Mouse (Mus musculus): ENCODE measurements at regions not wholly inside any gene's neighbourhood (a gene's known extent, or its start where the extent isn't known, plus 50 kb on each side); places are given as distances from the start of the nearest gene placed in this dataset.
"Not testable (repeated sequence)": the region's sequence is repeated elsewhere in the genome, so short reads cannot be mapped to it uniquely, and the experiment has no call there.

GRCm38 (mm10) chr9:98091105-98091504 lies 58.1 kb upstream of the Clstn2 start:
- no peak for DNase-seq (ENCODE audit: low spot score in 2 of 2)

- no peak for DNase-seq (ENCODE audit: low spot score in 2 of 2)
These were observed 62.2 kb upstream of the Clstn2 start for GRCm38 (mm10) chr9:98095064-98095790.

- DNase-seq (ENCODE audit: low spot score in 2 of 2), result no peak
These were observed 90.4 kb upstream of the Clstn2 start for GRCm38 (mm10) chr9:98123390-98123789.

GRCm38 (mm10) chr9:98129596-98129995 lies 96.6 kb upstream of the Clstn2 start:
- DNase-seq (ENCODE audit: low spot score in 2 of 2), result no peak

DNA sequence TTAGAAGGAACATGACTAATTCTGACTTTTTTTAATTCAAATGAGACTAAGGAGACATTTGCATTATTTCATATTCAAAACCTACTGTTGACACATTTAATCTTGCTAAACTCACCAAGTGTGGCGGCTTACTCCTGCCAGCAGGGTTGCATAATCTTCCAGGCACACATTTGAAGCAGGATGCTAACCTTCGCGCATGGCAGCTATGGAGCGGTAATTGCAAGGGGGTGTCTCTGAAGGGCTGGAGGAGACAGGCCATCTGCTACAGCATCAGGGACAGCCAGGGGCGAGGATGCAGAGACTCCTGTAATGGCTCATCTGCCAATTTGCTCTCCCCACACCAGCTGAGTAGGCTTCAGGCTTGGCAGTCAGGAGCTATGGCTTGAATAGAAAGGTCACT lies 97.9 kb upstream of the Clstn2 start:
- DNase-seq (ENCODE audit: low spot score in 2 of 2), result peak; percentile 75 to 83

GRCm38 (mm10) chr9:98140546-98140945 lies 107.6 kb upstream of the Clstn2 start:
- no peak for DNase-seq (ENCODE audit: low spot score in 2 of 2)

DNA sequence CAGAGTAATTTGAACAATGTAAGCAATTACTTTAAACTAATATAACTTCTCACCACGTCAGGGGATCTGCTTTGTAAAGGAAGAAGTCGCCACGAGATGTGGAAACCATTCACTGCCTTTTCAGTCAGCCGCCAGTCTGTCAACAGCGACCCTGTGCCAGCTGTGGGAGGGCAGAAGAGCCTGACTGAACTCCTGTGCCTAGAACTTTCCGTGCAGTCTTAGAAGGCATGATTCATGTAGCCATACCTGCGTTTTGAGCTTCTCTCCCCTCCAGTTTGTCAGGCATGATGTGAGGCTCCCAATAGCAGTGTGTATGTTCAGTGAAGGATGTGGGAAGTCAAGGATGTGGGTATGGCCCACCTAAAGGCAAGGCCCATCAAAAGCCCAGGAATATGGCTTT lies 109.1 kb upstream of the Clstn2 start:
- no peak for DNase-seq (ENCODE audit: low spot score in 2 of 2)

GRCm38 (mm10) chr9:98146901-98147300 lies 113.9 kb upstream of the Clstn2 start:
- DNase-seq (ENCODE audit: low spot score in 2 of 2), result no peak

DNA sequence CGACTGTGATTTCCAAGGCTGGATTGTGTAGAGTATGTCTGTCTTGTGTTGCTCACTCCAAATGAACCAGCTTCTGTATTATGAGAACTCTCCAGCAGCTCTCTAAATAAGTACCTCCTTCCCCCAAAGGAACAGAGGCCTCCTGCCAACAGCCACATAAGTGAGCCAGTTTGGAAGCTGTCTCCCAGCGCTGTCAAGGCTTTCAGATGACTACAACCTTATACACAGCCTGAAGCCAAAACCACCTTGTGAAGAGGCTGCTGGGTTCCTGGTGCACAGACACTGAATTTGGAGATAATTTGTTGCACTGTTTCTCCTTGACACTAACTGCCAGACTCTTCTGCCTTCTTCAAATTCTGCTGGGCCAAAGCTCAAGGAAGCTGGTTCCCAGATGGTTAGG lies 125.4 kb upstream of the Clstn2 start:
- DNase-seq (ENCODE audit: low spot score in 2 of 2), result peak; percentile 11 to 14

DNA sequence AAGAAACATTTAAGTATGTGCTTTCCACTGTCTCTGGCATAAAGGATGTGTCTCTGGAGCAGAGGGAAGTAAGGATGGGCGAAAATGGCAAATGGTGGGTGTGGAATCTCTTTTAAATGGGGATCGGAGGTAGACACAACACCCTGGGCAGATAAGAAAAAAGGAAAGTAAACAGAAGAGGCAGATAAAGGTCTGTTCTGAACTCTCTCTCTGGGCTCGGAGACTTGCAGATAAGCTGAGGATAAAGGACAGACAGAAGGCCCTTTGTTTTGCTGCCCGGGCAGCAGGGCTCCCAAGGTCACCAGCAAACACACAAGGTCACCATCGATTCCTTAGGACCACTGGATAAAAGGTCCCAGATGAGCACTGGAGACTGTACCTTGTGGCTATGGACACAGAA lies 122.7 kb upstream of the Nmnat3 start:
- no peak for DNase-seq (ENCODE audit: low spot score in 2 of 2)

DNA sequence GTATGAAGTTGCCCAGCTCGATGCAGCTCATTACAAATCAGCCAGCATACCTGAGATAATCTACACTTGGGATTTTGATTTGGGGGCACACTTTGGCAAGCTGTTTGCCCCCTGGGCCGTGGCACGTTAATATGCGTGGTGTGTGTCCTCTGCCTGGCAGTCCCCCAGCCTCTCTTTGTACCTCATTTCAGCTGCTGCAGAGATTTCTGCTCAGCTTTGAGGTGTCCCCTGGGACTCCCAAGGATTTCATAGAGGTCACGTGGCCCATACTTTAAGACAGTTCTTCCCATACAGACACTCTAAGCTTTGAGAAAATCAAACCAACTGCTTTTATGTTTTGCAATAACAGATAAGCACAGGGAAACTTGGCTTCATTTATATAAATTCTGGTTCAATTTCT lies 113.2 kb upstream of the Nmnat3 start:
- no peak for DNase-seq (ENCODE audit: low spot score in 2 of 2)

DNA sequence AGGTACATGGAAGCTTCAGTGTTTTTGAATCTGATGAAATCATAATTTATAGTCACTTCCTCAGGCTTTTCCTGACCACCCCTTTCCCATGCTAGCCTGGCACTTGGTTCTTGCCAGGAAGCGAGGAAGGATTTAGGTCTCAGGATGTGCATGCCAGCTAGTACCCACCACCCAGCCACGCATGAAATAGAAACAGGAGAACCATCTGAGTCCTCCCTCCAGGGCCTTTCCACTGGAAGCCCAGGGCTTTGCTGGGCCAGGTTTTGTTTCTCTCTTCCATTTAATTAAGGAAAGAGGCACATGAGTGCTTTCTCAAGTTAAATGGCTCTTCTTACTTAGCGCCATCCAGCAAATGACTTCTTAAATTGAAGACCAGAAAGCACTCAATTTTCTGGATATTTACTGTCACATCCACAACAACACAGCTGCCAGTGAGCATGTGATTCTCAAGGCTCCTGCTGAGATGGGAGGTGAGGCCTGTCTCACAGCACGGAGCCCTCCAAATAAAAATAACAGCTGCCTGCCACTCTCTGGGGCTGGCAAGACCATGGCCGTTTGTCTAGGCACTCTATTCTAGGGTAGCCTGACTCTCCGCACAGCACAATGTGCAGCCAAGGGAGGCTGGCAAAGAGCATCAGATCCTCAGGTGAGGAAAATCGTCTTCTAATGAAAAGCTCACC lies 110.4 kb upstream of the Nmnat3 start:
- no peak for DNase-seq (ENCODE audit: low spot score in 2 of 2)

GRCm38 (mm10) chr9:98180766-98181165 lies 106.5 kb upstream of the Nmnat3 start:
- no peak for DNase-seq (ENCODE audit: low spot score in 2 of 2)

DNA sequence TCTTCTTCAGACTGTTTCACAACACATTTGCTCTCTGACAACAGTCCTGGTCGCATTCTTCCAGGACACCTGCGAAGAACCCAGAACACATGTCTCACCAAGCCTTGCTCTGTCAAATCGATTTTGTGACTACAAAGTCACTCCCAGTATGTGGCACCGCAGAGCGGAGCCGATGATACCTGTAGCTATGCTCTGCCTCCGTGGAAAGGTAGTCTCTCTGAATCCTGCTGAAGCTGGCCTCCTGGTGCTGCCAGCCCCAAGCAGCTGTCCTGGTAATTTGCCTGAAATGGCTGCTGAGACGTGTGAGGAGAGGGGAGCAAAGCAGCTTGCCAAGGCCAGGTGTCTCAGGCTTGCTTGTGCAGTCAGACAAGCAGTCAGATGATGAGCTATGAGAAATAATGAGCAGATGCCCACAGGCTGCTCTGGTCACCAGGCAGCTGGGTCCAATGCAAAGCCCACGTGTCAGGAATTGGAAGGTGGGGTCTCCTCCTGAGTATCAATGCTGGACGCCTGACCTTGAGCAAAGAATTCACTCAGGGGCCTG lies 100.4 kb upstream of the Nmnat3 start:
- DNase-seq (ENCODE audit: low spot score in 2 of 2), result no peak

DNA sequence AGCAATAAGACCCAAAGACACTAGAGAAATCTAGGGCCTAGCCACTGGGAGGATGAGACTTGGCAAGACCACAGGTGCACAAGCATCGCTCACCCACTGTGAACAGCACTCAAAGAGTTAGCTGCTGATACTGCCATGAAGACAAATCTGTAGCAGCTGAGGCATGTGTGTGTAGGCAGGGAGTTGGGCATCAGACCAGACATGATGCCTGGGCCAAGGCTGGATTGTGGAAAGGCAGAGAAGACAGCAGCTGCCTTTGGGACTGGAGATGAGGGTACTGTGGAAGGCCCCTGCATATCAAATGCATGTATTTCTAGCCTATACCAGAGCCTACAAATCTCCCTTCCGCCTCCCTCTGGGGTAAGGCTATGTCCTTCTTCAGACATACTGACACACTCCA lies 92.9 kb upstream of the Nmnat3 start:
- peak; percentile 55 to 64 for DNase-seq (ENCODE audit: low spot score in 2 of 2)

- no peak for DNase-seq (ENCODE audit: low spot score in 2 of 2)
These were observed 68.4 kb upstream of the Nmnat3 start for GRCm38 (mm10) chr9:98218824-98219223.

DNA sequence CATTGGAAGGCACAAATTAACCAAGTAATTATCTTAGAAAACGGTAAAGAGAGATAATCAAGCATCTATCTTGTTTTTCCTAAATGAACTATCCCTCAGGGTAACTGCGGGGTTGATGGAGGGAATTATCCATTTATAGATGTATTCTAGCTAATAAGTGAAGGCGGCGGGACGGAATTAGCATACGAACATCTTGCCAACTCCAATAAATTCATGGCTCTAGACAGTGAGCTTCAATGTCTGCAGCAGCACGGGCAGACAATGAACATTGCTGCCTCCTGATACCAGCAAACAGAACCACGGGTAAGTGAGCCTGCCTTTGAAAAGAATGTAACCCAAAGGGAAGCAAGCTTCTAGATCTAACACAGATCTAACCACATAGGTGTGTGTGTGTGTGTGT lies 66.9 kb upstream of the Nmnat3 start:
- DNase-seq (ENCODE audit: low spot score in 2 of 2), result no peak

DNA sequence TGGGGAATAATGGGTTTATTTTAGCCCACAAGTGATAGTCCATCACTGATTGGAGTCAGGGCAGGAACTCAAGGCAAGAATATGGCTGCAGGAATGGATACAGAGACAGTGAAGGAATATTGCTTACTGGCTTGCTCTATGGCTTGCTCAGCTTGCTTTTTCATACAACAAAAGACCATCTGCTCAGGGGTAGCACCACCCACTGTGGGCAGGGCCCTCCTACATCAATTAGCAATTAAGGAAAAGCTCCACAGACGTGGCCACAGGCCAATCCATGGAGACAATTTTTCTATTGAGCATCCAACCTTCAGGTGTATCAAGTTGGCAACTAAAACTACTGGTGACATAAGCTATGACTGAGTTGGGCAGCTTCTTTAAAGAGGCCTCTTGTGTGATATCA lies 65.5 kb upstream of the Nmnat3 start:
- DNase-seq (ENCODE audit: low spot score in 2 of 2), result no peak

DNA sequence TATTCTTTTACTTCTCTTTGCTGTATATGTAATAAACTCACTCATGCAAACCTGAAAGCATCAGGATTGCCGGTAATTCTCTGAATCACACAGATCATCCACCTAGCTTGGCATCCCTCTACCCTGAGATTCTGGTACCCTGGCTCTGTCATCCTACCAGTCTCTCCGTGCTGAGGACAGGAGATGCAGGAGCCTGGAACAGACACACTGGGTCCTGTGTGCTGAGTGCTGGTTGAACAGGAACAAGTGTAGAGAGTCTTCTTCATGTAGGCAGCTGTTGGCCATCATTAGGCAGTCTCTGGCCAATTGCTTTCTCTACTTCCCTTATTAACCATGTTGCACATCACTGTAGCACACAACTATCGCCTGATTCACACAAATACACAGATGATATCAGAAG lies 59.0 kb upstream of the Nmnat3 start:
- no peak for DNase-seq (ENCODE audit: low spot score in 2 of 2)

GRCm38 (mm10) chr9:98228907-98229306 lies 58.3 kb upstream of the Nmnat3 start:
- no peak for DNase-seq (ENCODE audit: low spot score in 2 of 2)

DNA sequence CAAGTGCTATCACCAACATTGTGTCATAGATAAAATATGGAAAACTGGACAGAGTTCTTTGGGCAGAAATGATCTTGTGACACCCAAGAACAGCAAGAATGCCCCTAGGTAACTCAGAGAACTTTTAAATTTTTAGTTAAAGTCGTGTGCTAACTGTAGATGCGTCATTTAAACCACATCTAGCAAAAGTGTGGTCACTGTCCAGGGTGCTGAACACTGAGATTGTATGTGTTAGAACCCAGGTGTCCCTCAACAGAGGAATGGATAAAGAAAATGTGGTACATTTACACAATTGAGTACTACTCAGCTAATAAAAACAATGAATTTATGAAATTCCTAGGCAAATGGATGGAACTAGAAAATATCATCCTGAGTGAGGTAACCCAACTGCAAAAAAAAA lies 52.5 kb upstream of the Nmnat3 start:
- not testable (repeated sequence) for DNase-seq (ENCODE audit: low spot score in 2 of 2)

Data from right cerebral cortex, postnatal 36 days (tissue).